Mouse (Mus musculus) mouse embryonic stem cell (cell line): Measurements from ENCODE around the gene Dcp1b.

ENCODE experiments used
- in situ Hi-C, 2 experiments: fragments of 300-500 bp; cut with MboI; formaldehyde crosslinking; loops; 1 replicate in 1 of 2; 3 replicates in 1 of 2; pipeline ENCODE4 v1.14.3; 2019 to 2020; ENCODE audit warnings: low sequenced_read_pairs in 2 of 2, low pct_unique_long_range_greater_than_20kb in 1 of 2, mixed read lengths in 1 of 2; ENCODE audit not compliant: unreplicated experiment in 1 of 2

Dcp1b gene

GRCm38 (mm10) chr6:119224451-119225195 is 49.6 kb downstream of the Dcp1b start:
- in situ Hi-C loops, result loop anchor here (5.0 to 10.0 kb wide), 3 partner anchors 123 to 220 kb away; no protein-coding TSS in a partner anchor

- in situ Hi-C loops, result loop anchor here in 1 of 2 experiments (10.0 kb wide), 1 partner anchor 220 kb away; no protein-coding TSS in a partner anchor
Measured at GRCm38 (mm10) chr6:119225226-119225625, 50.2 kb downstream of the Dcp1b start.

GRCm38 (mm10) chr6:119225731-119226130 is 50.7 kb downstream of the Dcp1b start:
- in situ Hi-C loops, result loop anchor here in 1 of 2 experiments (10.0 kb wide), 1 partner anchor 219 kb away; no protein-coding TSS in a partner anchor

- in situ Hi-C loops, result loop anchor here in 1 of 2 experiments (10.0 kb wide), 1 partner anchor 218 kb away; no protein-coding TSS in a partner anchor
Measured at GRCm38 (mm10) chr6:119227001-119227400, 51.9 kb downstream of the Dcp1b start.

- in situ Hi-C loops, result loop anchor here in 1 of 2 experiments (10.0 kb wide), 1 partner anchor 216 kb away; no protein-coding TSS in a partner anchor
Measured at GRCm38 (mm10) chr6:119228861-119229603, 54.0 kb downstream of the Dcp1b start.

GRCm38 (mm10) chr6:119233066-119233465 is 58.0 kb downstream of the Dcp1b start:
- in situ Hi-C loops, result loop anchor here in 1 of 2 experiments (10.0 kb wide), 1 partner anchor 212 kb away; no protein-coding TSS in a partner anchor

GRCm38 (mm10) chr6:119235441-119235840 is 60.4 kb downstream of the Dcp1b start:
- in situ Hi-C loops, result loop anchor here in 1 of 2 experiments (10.0 kb wide), 1 partner anchor 209 kb away; no protein-coding TSS in a partner anchor

GRCm38 (mm10) chr6:119236241-119236640 is 61.2 kb downstream of the Dcp1b start, which contains the start of gene Cacna2d4:
Gene Cacna2d4, plus strand, starts transcription at chr6:119236526.
- in situ Hi-C loops, result loop anchor here in 1 of 2 experiments (10.0 kb wide), 1 partner anchor 209 kb away; no protein-coding TSS in a partner anchor

GRCm38 (mm10) chr6:119237427-119237989 is 62.5 kb downstream of the Dcp1b start:
- in situ Hi-C loops, result loop anchor here in 1 of 2 experiments (10.0 kb wide), 1 partner anchor 207 kb away; no protein-coding TSS in a partner anchor

GRCm38 (mm10) chr6:119239341-119240005 is 64.4 kb downstream of the Dcp1b start:
- in situ Hi-C loops, result loop anchor here in 1 of 2 experiments (10.0 kb wide), 1 partner anchor 205 kb away; no protein-coding TSS in a partner anchor

GRCm38 (mm10) chr6:119240256-119240655 is 65.2 kb downstream of the Dcp1b start:
- in situ Hi-C loops, result no loop called here

- in situ Hi-C loops, result no loop called here
Measured at GRCm38 (mm10) chr6:119240871-119241705, 66.0 kb downstream of the Dcp1b start.

- in situ Hi-C loops, result no loop called here
Measured at GRCm38 (mm10) chr6:119246082-119246481, 71.0 kb downstream of the Dcp1b start.

GRCm38 (mm10) chr6:119248578-119248977 is 73.5 kb downstream of the Dcp1b start:
- in situ Hi-C loops, result no loop called here

GRCm38 (mm10) chr6:119249726-119250125 is 74.7 kb downstream of the Dcp1b start:
- in situ Hi-C loops, result no loop called here

GRCm38 (mm10) chr6:119251704-119252103 is 76.7 kb downstream of the Dcp1b start:
- in situ Hi-C loops, result no loop called here
